Mouse (Mus musculus) monocyte, adult 2 months (primary cell): Measurements from ENCODE around the gene Afdn.

Experiments used
- DNase-seq, 2 experiments: peaks; one replicate each; pipeline ENCODE4 v3.0.0; 2022; ENCODE audit warnings: low spot score in 2 of 2, low read depth in 1 of 2

Gene Afdn

DNA sequence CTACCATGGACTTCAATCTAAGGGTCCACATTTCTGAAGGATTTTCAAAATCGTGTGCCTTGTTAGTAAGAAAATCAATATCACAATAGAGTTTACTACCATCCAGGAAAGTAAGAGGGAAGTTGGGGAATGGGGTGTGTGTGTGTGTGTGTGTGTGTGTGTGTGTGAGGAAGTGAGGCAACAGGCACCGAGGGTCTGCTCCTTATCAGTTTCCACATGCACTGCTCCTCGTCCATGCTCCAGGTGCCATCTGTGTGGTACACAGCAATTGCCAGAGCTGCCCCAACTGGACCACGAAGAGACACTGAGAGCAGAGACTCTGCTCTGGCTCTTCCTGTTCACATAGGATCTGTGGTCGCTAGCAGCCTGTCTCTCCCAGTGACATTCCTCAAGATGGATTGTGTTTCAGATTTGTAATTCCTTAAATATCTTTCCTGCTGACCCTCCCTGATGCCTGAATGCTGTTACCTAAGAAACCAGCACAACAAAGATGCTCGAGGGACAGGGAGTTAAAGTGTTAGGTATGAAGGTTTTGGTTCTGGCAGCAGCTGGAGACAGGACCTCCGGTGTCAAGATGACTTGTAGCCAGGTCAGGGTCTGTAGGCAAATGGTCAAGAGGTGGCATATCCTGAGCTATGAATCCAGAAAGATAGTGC is 22.1 kb upstream of the Afdn start:
- no peak for DNase-seq

- no peak for DNase-seq
Measured at GRCm38 (mm10) chr17:13738916-13739315, 21.4 kb upstream of the Afdn start.

DNA sequence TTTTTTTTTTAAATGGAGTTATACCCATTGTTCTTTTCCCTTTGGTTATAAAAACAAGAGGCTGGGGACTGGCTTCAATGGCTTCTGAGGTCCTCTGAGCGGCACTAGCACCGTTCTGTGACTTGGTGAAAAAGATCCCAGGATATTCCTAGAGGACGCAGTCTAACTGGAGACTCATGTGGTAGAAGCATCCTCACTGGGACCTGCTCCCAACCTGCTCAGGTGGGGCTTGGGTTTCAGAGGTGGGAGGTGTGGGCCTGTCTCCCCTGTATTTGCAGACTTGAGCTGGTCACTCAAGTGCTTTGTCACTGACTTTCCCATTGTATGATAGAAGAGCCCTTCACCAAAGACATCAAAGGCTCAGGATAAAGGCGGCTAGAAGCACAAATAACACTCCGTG is 20.4 kb upstream of the Afdn start:
- no peak for DNase-seq

- no peak for DNase-seq
Measured at GRCm38 (mm10) chr17:13740796-13741195, 19.5 kb upstream of the Afdn start.

DNA sequence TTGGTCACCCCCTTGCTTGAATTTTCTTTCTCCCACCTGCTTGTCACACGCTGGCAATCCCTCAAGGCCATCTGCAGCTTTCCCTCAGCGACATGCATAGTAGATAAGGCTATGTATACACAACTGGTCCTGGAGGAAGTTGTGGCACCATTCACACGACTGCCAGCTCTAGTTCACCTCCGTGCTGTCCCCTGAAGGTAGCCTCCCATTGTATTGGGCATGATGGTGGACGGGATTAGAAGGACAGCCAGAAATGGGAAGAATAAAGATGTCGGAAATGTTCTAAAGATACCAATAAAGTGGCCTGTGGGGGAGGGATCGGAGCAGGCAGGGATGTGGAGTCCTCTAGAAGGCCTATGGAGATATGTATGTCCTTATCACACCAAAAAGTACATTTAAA is 18.7 kb upstream of the Afdn start:
- DNase-seq: no peak

DNA sequence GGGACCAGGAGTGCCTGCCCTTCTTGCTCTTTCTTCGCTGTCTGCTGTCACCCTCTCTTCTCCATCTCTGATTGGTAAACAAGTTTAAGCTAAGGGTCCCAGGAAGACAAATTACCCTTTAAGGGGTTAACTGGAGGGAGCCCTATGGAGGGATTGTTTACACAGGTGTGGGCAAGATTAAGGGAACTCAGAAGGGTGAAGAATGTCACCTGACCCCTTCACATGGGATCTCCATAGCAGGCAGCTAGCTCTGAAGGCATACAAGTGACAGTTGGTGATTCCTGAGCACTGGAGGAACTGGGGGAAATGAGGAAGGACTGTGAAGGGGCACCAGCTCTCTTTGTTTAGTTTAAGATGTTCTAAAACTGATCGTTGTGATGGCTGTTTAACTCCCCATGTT is 18.0 kb upstream of the Afdn start:
- DNase-seq: no peak

GRCm38 (mm10) chr17:13742941-13743708 is 17.2 kb upstream of the Afdn start:
- no peak for DNase-seq

- no peak for DNase-seq
Measured at GRCm38 (mm10) chr17:13743709-13744079, 16.6 kb upstream of the Afdn start.

DNA sequence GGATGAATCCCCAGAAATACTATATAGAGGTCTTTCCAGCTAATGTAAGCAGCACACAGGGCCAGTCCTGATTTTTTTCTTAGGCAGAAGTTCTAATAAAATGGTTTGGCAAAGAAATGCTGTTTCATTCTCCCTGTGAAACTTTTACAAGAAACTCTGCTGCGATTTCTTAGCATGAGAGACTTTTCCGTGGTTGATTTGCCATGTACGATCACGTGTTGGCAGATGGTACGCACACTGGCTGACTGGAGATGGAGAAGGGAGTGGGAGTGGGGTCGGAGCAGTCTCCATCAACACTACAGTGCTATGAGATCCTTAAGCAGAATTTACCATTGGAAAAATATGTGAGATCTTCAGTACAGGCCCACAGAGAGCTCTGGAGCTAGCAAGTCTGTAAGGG is 16.1 kb upstream of the Afdn start:
- DNase-seq: no peak

DNA sequence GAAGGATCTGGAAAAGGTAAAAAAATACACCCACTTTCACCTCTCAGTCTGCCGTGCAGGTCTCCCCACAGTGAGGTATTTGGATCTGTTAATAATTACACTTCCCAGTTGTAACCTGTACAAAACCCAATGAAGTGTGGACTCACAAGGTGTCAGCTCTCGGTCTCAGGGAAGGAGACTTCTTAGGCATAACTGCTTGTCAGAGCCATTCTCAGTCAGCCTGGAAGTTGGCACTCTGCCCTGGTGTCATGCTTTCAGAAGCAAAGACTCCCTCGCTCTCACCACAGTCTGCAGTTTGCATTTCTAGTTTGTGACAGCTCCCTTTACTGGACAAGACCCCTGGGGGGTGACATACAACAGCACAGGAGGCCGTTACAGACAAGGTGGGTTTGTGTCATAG is 15.5 kb upstream of the Afdn start:
- no peak for DNase-seq

DNA sequence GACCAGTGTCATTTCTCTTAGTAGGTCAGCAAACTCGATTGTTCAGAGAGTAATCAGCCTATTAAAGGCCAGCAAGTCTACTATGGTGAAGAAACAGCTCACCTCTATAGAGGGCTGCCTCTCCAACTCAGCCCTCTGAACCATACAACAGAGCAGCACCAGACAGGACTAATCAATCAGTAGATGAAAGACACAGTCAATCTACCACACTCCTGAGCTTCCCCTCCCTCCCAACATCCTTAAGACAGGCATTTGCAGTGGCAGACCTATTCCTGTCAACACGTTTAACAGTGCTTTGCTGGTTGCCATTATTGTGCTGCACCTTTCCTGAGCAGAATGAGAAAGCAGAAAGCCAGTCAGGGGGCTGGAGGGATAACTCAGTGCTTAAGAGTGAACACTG is 15.0 kb upstream of the Afdn start:
- no peak for DNase-seq

DNA sequence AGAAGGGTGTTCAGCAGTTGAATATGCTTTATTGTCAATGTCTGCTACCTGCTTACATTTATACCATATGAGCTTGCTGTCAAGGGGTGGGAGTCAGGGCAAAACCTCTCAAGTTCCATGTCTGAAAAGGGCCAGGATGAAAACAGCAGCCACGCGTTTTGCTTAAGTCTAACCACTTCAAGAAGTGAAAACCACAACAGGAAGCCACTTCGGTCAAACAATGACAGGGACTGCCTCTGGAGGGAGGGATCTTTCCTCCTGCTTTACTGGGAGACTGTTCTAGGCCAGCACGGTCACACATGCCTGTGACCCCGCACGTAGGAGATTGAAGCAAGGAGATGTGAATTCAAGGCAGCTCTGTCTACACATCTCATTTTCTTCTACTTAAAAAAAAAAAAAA is 14.0 kb upstream of the Afdn start:
- DNase-seq: no peak

GRCm38 (mm10) chr17:13747681-13748080 is 12.7 kb upstream of the Afdn start:
- DNase-seq: no peak

DNA sequence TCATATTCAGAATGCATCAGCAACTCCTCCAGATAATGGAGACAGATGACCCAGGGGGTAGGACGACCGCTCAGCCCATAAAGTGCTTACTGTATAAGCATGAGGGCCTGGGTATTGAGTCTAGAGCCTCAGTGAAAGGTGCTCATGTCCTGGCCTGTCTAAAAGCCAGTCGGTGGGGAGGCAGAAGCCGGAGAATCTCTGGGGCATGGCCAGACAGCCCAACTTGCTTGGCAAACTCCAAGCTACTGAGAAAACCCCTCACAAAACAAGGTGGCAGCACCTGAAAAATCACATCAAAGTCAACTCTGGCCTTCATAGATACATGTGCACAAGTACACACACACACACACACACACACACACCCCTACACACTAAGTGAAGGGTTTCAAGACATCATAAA is 11.3 kb upstream of the Afdn start:
- DNase-seq: no peak

GRCm38 (mm10) chr17:13753918-13754317 is 6.4 kb upstream of the Afdn start:
- no peak for DNase-seq

- DNase-seq: no peak
Measured at GRCm38 (mm10) chr17:13754940-13755339, 5.4 kb upstream of the Afdn start.

DNA sequence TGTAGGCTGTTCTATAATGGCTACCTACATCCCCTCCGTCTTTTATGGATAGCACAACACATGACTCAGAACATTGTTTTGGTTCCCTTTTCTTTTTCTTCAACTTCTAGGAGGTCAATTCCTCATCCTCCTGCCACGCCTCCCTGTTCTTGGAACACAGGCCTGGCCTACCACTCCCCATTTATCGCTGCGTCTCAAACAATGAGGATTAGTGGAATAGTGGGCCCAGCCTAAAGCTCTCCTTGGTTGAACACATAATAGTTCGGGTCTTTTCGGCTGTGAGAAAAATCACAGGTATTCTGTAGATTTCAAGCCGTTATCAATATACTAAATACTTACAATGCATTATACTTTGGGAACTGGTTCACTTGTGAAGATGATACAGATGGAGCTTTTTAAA is 1.8 kb upstream of the Afdn start:
- DNase-seq: no peak

DNA sequence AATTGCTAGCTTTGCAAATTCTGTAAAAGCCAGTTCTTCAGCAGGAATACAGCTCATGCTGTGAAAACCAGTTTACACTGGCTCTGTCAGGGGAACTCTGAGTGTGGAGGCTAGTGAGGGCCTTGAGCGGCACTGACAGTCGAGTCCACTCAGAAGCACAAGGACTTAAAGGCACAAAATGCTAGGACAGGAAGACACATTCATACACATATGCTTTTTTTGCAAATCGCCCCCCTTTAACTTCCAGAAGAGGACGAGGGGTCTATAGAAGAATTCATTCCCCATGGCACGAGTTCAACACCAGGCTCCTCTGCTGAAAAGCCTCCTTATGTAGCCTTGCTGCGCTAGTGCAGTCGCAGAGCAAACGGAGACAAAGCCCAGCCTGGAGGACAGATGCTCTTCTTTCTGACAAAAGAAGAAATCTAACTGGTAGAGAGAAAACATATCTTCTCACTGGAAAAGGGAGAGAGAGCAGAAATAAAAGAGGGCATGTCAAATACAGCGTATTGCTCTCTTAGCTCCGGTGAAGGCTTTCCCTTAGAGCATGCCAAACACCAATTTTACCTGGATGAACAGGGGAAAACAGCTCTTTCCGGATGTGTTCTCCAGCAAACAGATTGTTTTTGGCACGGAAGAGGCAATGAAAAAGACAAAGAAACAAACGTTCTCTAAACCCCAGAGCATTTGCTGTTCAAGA is 1.0 kb upstream of the Afdn start:
- no peak for DNase-seq

DNA sequence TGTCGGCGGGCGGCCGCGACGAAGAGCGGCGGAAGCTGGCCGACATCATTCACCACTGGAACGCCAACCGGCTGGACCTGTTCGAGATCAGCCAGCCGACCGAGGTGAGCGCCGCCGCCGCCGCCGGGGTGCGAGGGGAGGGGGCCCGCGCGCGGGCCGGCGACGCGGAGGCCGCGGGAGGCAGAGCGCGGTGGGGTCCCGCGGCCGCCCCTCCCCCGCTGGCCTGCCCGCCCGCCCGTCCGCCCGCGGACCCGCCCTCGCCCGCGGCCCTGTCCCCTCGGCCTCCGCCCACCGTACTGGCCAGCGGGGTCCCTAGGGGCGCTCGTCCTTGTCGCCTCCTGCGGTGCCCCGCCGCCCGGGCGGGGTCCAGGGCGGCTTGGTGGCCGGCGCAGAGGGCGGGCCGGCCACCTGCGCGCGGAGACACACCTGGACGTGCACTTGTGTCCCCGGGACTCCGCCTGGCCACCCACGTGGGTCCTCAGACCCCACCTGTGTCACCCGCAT is 388 bp downstream of the Afdn start:
- DNase-seq: no peak

- no peak for DNase-seq
Measured at GRCm38 (mm10) chr17:13761179-13761913, 1.0 kb downstream of the Afdn start, which contains the start of gene Tcte2. Gene Tcte2 (minus strand): TSS chr17:13761825.

GRCm38 (mm10) chr17:13763819-13764218 is 3.5 kb downstream of the Afdn start:
- DNase-seq: no peak
